Mouse (Mus musculus) kidney, adult 2 months (tissue): Measurements from ENCODE around the gene Gm5617.
"Not testable (repeated sequence)": the region's sequence is repeated elsewhere in the genome, so short reads cannot be mapped to it uniquely, and the experiment has no call there.

Source experiments
- CTCF ChIP-seq: fragments of 200-500 bp; conservative IDR thresholded peaks from 2 replicates; pipeline ENCODE4 v1.5.1; 2011; ENCODE audit warnings: low read depth, mild to moderate bottlenecking, control low read depth, low read length, moderate library complexity, mixed read lengths; ENCODE audit not compliant: insufficient read depth, insufficient read length
- POLR2A ChIP-seq: fragments of 200-500 bp; IDR thresholded peaks from one replicate; pipeline ENCODE4 v1.6.1; 2011; ENCODE audit warnings: low read depth, low read length, control low read depth

GRCm38 (mm10) chr9:48537616-48538015, 42.4 kb downstream of the Gm5617 start:
- TF ChIP-seq CTCF, POLR2A: not testable (repeated sequence)
